In the genomic region with DNA sequence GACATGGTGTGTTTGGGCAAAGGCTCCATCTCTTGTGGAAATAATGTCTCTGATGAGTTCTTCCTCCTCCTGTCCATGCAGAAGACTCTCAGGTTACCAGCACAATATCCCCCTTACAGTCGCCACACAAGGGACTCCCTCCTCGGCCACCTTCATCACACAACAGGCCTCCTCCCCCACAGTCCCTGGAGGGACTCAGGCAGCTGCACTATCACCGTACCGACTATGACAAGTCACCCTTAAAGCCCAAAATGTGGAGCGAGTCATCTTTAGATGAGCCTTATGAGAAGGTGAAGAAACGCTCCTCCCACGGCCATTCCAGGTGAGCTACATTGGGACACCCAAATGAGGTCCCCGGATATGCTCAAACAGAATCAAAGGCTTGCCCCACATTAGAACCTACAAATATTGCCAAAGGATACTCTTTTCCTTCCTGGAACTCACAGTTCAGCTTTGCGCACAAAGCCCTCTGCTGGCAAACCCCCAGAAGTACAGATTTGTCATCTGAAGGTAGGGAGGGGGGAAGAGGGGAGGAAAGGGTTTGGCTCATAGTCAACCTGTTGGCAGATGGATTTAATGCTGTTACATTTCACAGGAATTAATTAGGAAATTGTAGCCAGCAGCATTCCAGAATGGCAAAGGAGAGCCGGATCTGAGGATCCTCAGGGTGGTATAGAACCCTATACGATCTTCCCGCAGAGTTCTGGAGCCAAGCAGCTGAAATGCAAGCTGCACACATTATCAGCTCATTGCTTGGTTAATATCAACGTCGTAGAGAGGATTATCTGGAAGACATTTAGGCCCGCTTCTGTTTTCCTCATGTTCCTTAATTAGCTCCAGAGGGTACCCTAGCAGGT, we compare ENCODE assay signal across 8 mouse cellular contexts. TPM values are rescaled to one million over a fixed set of nuclear protein-coding genes. Genes with fewer than 3 reads are reported as not detected.
DNase-seq lines count a peak whose midpoint lies in the region; ATAC-seq lines count a peak whose summit lies in the region.

No protein-coding gene starts in this region.

- peak overlapping the region; percentile 55; the same call in 1 of the 2 replicates for H3K27ac ChIP-seq in forebrain, embryonic 14.5 days (ENCODE audit: low read depth, low read length)
- H3K27ac ChIP-seq in hindbrain, embryonic 16.5 days (ENCODE audit: low read depth, low read length): no peak overlapping the region; the same call in 1 of the 2 replicates
- H3K27ac ChIP-seq in midbrain, embryonic 10.5 days (replicated peaks): no peak overlapping the region

- no peak overlapping the region for H3K9ac ChIP-seq in forebrain, embryonic 14.5 days (ENCODE audit: low read length)
- H3K9ac ChIP-seq in hindbrain, embryonic 16.5 days (ENCODE audit: low read depth, low read length): no peak overlapping the region

- peak; percentile 62 for ATAC-seq in cerebellum, adult (ENCODE audit: insufficient number of reproducible peaks, low FRiP score, low TSS enrichment)
- peak; percentile 73 for ATAC-seq in forebrain, embryonic 14.5 days
- ATAC-seq in hindbrain, embryonic 16.5 days: peak; percentile 58

- no peak overlapping the region for H3K4me3 ChIP-seq in forebrain, embryonic 14.5 days (ENCODE audit: low read depth, low read length)
- H3K4me3 ChIP-seq in hindbrain, embryonic 16.5 days (ENCODE audit: low read length): no peak overlapping the region
- H3K4me3 ChIP-seq in midbrain, embryonic 10.5 days: no peak overlapping the region

- H3K4me2 ChIP-seq in forebrain, embryonic 14.5 days (ENCODE audit: low read length): no peak overlapping the region
- no peak overlapping the region for H3K4me2 ChIP-seq in hindbrain, embryonic 16.5 days (ENCODE audit: low read length)

- DNase-seq in testis, postnatal 10 days (ENCODE audit: low spot score): peak; percentile 76
- no peak for DNase-seq in testis, postnatal 14 days (ENCODE audit: low spot score)
- DNase-seq in forebrain, embryonic 14.5 days (ENCODE audit: low spot score): peak; percentile 95
- peak; percentile 75 to 76 for DNase-seq in left cerebral cortex, postnatal 10 days (ENCODE audit: extremely low spot score in 1 of 2, low spot score in 2 of 2)
- peak; percentile 48 for DNase-seq in midbrain, embryonic 10.5 days (ENCODE audit: low spot score)
- DNase-seq in splenic B cell, adult 2 months (ENCODE audit: low read depth, low spot score): peak; percentile 48

- H3K27me3 ChIP-seq in forebrain, embryonic 14.5 days (replicated peaks; ENCODE audit: control insufficient read depth, insufficient read depth, low read length): no peaks in the 10 kb centered on the region
- H3K27me3 ChIP-seq in hindbrain, embryonic 16.5 days (replicated peaks; ENCODE audit: control insufficient read depth, insufficient read depth, low read length): no peaks in the 10 kb centered on the region
- H3K27me3 ChIP-seq in midbrain, embryonic 10.5 days (ENCODE audit: low read depth, poor library complexity, severe bottlenecking): no peaks in the 10 kb centered on the region
- no peaks in the 10 kb centered on the region for H3K27me3 ChIP-seq in splenic B cell, adult 2 months (ENCODE audit: control insufficient read depth, insufficient read depth, low read length, poor library complexity, severe bottlenecking)

- H3K9me3 ChIP-seq in forebrain, embryonic 14.5 days (replicated peaks; ENCODE audit: control insufficient read depth, low read length): no peaks in the 10 kb centered on the region
- H3K9me3 ChIP-seq in hindbrain, embryonic 16.5 days (ENCODE audit: control insufficient read depth, low read length): no peaks in the 10 kb centered on the region
- no peaks in the 10 kb centered on the region for H3K9me3 ChIP-seq in midbrain, embryonic 10.5 days (replicated peaks)

- H3K4me1 ChIP-seq in forebrain, embryonic 14.5 days (ENCODE audit: control insufficient read depth, insufficient read depth, low read length): no peaks in the 10 kb centered on the region
- H3K4me1 ChIP-seq in hindbrain, embryonic 16.5 days (ENCODE audit: control insufficient read depth, insufficient read depth, low read depth, low read length): peaks cover 5% of the 10 kb centered on the region; the same call in 1 of the 2 replicates
- peaks cover 16% of the 10 kb centered on the region for H3K4me1 ChIP-seq in midbrain, embryonic 10.5 days

- intact Hi-C loops in left cerebral cortex, postnatal 10 days (cut with DNase I): no loop called here

- 53% methylated on average over 15 of the region's 15 CpGs for WGBS in forebrain, embryonic 14.5 days
- 50% methylated on average over 15 of the region's 15 CpGs for WGBS in hindbrain, embryonic 16.5 days
- WGBS in midbrain, embryonic 10.5 days: 73% methylated on average over 15 of the region's 15 CpGs

- H3K36me3 ChIP-seq in forebrain, embryonic 14.5 days (ENCODE audit: control insufficient read depth, insufficient read depth, low read length): peaks cover 86% of the 10 kb centered on the region
- peaks cover 16% of the 10 kb centered on the region for H3K36me3 ChIP-seq in hindbrain, embryonic 16.5 days (ENCODE audit: control insufficient read depth, insufficient read depth, low read length)
- peaks cover 100% of the 10 kb centered on the region for H3K36me3 ChIP-seq in midbrain, embryonic 10.5 days
- no peaks in the 10 kb centered on the region for H3K36me3 ChIP-seq in splenic B cell, adult 2 months (ENCODE audit: control insufficient read depth, insufficient read depth, low read length, poor library complexity, severe bottlenecking)

RNA-seq across cellular contexts. Expression of a gene that starts 50.7 kb away (rescaled TPM):
- 46.8 and 53.1 TPM in 2 replicates for polyA plus RNA-seq in forebrain, embryonic 14.5 days (2014; fragmentation: Nextera tagmentation; extraction: Ambion mirVana)
- polyA plus RNA-seq in hindbrain, embryonic 16.5 days (2015; fragmentation: Nextera tagmentation; extraction: Ambion mirVana): 37.6 and 42.8 TPM in 2 replicates
- 10 to 100 TPM; 35.9 to 37.5 TPM for total RNA-seq in left cerebral cortex, postnatal 10 days (2021)
- polyA plus RNA-seq in midbrain, embryonic 10.5 days (2016; fragmentation: Nextera tagmentation; extraction: Ambion mirVana): 40.3 and 42.1 TPM in 2 replicates
